Mouse (Mus musculus): ENCODE results near the gene S100a7a. TPM values are rescaled to one million over a fixed set of nuclear protein-coding genes. Genes with fewer than 3 reads are reported as not detected.

The S100a7a gene
- total RNA-seq, 2 experiments from 2014 or later = 1.0 to 1.1 TPM

GRCm38 (mm10) chr3:90627366-90627765 is 26.5 kb upstream of the S100a7a start:
- no peak for DNase-seq (ENCODE audit: low spot score in 2 of 2)

GRCm38 (mm10) chr3:90627807-90628206 is 26.0 kb upstream of the S100a7a start:
- DNase-seq (ENCODE audit: low spot score in 2 of 2) = no peak

GRCm38 (mm10) chr3:90629298-90629697 is 24.5 kb upstream of the S100a7a start:
- DNase-seq (ENCODE audit: low spot score in 2 of 2) = no peak

DNA sequence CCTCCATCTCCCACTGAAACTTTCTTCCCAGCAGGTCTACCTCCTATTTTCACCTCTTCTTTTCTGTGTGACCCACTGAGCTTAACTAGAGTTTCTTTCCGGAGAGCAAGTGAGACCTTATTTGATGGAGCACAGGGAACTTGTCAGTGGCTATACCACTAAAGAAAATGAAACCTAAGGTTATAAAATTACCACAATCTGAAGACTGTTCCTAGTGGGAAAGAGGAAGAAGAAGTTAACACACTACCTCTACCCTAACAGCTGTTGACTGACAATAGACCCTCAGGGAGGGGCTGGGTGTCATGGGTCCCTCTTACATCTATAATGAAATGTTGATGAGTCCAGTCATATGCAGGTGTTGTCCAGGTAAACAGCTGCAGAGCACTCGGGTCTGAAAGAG is 21.8 kb upstream of the S100a7a start:
- DNase-seq (ENCODE audit: low spot score in 2 of 2) = no peak

DNA sequence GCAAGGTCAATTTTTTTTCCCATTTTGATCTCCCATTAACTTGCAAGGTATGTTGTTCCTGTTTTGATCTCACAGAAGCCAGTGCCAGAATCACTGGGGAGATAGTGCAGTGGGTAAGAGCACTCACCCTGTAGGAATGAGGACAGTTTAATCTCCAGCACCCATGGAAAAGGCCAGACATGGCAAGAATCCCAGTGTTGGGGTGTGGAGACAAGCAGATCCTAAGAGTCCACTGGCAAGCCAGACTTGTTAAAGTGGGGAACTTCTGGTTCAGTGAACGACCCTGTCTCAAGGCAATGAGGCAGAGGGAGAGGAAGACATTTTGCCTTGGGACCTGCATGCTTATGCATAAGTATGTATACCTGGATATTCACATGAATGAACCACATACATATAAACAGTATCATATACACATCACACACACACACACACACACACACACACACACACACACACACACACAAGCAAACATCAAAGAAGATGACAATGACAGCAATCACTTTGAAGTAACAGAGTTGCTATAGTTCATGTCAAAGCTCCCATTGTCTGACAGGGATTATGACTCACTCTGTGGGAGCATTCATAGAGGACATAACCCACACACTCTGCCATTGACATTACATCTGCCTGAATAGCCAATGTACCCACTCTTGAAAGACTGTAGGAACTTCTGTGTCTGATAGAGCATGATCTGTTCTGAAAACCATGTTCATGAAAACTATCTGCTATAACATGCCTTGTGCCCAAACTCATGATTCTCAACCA is 15.1 kb upstream of the S100a7a start:
- no peak for DNase-seq (ENCODE audit: low spot score in 2 of 2)

- no peak for DNase-seq (ENCODE audit: low spot score in 2 of 2)
Measured at GRCm38 (mm10) chr3:90639511-90640154, 14.2 kb upstream of the S100a7a start.

- no peak for DNase-seq (ENCODE audit: low spot score in 2 of 2)
Measured at GRCm38 (mm10) chr3:90640981-90641380, 12.8 kb upstream of the S100a7a start.

DNA sequence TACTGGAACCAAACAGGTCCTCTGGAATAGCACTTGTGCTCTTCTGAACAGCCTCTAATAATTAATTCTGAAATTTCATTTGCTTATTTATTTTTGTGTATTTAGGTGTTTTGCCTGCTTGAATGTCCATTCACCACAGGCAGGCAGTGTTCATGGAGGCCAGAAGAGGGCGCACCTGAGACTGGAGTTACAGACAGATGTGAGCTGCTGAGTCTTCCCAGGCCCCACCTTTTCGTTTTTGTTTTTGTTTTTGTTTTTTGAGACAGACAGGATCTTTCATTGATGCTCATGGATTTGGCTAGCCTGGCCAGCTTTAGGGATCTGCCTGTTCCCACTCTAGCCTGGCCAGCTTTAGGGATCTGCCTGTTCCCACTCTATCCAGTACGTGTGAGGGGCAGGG is 9.6 kb upstream of the S100a7a start:
- DNase-seq (ENCODE audit: low spot score in 2 of 2) = peak; percentile 40 to 59

GRCm38 (mm10) chr3:90647291-90647690 is 6.5 kb upstream of the S100a7a start:
- no peak for DNase-seq (ENCODE audit: low spot score in 2 of 2)

- DNase-seq (ENCODE audit: low spot score in 2 of 2) = peak in 1 of 2 experiments; percentile 11
Measured at GRCm38 (mm10) chr3:90648981-90649380, 4.8 kb upstream of the S100a7a start.

GRCm38 (mm10) chr3:90649832-90650231 is 4.0 kb upstream of the S100a7a start:
- DNase-seq (ENCODE audit: low spot score in 2 of 2) = no peak

DNA sequence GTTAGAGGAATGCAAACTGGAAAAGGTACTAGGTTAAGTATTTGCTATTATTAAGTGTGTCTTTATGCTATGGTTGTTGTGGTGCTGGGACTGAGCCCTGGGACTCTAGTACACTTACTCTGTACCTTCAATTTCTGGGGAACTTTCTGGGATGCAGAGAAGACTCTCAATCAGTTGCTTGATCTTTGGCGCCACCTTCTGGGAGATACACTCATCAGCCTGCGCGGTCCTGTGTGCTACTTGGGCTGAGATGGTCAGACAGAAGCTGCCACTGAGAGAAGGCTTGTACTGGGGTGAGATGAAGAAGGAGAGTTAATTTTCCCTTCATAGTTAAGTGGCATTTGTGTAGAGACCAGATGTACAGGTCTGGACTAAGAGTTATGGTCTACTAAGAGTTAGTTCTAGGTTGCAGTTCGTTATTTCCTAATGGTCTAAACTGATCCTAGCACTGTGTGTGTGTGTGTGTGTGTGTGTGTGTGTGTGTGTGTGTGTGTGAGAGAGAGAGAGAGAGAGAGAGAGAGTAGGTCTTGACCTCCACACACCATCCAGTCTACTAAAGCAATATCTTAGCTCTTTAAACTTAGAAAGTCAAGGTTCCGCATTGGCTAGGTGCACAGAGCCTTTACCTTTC is 824 bp upstream of the S100a7a start:
- DNase-seq (ENCODE audit: low spot score in 2 of 2) = peak; percentile 87 to 91

DNA sequence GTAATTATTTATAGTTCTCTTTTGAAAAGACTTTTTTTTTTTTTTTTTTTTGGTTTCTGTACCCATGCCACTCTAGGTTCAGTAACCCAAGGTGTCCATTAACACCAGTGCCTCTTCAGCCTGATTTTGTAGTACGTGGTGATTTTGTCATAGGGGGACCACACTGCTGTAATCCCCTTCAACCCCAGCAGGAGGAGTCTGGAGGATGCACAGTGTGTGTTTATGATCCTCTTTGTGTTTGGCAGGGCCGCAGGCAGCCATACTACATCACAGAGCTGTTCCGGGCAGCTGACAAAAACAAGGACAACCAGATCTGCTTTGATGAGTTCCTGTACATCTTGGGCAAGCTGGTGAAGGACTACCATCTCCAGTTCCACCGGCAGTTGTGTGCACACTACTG is 3.6 kb downstream of the S100a7a start:
- DNase-seq (ENCODE audit: low spot score in 2 of 2) = no peak

DNA sequence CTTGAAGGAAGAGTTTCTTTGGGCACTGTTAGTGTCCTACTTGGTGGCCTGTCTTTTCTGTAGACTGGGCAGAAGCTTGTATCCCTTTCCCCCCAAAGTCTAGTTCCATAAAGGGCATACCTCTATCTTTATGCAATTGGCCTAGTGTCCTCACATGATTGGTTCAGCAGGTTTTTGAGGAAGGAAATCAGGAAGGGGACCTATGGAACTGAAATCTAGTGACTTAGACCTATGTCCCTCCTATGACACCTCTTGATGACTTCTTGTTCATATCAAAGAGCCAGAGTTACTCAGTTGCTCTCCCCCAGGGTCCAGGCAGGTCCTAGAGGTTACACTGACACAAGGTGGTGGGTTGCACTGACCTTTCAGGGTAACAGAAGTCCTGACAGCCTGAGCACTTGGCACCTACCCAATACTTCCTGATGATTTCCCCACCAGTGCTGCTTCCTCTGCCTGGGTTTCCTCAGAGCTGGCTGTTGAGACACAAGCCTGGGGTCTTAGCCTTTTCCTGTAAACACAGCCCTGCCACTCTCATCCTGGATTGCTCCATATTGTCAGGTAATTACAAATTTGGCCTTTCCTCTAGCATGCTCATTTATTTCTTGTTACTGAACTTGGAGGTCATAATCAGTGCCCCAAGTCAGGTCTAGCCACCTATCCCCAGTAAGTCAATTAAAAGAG is 5.7 kb downstream of the S100a7a start:
- DNase-seq (ENCODE audit: low spot score in 2 of 2) = no peak

GRCm38 (mm10) chr3:90664219-90664618 is 10.4 kb downstream of the S100a7a start:
- DNase-seq (ENCODE audit: low spot score in 2 of 2) = no peak

DNA sequence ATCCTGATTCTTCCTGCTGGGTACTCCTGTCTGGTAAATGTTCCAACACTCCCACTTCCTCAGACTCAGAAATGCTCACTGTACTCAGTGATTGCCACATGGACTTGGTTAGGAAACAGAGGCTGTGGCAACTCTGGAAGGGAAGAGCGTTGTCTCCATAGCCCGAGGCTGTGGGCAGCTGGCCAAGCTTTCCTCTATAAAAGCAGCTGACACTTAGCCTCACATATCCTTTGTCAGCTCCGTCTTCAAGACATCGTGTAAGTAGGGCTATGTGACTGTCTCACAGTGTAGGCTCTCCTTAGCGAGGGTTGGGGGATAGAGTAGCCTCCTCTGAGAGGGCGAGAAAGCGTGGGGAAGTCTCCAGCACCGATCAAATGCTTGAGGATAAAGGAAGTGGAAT is 15.0 kb downstream of the S100a7a start, which contains the start of gene S100a8:
Gene S100a8, plus strand, starts transcription at position 133 of the 400 bp plus-strand sequence.
- DNase-seq (ENCODE audit: low spot score in 2 of 2) = no peak

- no peak for DNase-seq (ENCODE audit: low spot score in 2 of 2)
Measured at GRCm38 (mm10) chr3:90678656-90679055, 24.8 kb downstream of the S100a7a start.

DNA sequence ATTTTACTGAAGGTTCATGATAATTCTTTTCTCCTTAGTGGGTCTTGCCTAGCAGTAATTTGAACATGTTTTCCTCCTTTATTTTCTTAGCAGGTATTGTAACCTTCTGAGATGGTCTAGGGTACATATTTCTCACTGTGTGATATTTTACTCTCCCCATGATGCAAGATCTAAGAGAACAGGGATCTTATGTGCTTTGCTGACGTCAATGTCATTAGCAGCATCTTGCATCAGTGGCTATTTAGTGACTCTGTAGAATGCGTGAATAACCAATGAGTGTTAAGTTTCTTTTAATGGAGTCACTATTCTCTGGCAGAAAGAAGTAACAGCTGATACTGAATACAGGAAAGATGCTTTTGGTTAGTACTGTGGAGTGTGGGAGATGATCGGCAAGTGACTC is 30.1 kb downstream of the S100a7a start:
- no peak for DNase-seq (ENCODE audit: low spot score in 2 of 2)

DNA sequence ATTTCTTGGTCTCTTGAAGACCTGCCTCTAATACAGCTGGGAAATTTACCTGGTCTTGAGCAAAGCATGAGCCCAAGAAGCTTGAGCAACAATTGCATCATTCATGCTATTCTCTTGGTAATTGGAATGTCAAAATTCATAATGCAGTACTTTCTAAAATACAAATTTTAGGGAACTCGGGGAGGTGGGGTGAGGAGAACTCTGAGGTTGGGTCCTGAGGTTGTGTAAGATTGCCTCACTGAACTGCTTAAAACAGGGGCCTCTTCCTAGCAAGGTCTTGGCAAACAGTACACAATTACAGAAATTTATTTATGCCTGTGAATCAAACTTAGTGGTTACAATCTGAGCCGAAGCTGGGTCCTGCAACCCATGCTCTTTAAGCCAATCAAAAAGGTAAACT is 33.0 kb downstream of the S100a7a start:
- DNase-seq (ENCODE audit: low spot score in 2 of 2) = no peak

- DNase-seq (ENCODE audit: low spot score in 2 of 2) = no peak
Measured at GRCm38 (mm10) chr3:90693496-90693895, 39.7 kb downstream of the S100a7a start.

GRCm38 (mm10) chr3:90695613-90696012 is 41.8 kb downstream of the S100a7a start, which contains the start of gene S100a9:
Gene S100a9, minus strand, starts transcription at chr3:90695721.
- DNase-seq (ENCODE audit: low spot score in 2 of 2) = no peak

DNA sequence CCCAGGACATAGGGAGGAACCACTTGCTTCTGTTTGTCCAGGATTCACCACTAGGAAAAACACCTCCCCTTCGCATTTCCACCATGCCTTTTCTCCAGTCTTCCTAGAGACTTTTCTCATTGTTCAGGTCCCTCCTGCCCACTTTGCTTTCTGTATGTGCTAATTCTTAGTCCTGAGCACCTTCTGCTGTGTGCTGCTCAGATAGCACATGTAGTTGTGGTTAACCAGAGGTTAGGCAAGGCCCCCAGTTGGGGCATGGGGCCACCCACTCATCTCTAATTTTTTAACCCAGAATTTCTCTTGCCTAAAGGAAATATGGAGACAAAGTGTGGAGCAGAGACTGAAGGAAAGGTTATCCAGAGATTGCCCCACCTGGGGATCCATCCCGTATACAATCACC is 48.4 kb downstream of the S100a7a start:
- DNase-seq (ENCODE audit: low spot score in 2 of 2) = no peak

Measured in left cerebral cortex, adult 18-20 months (tissue).